Mouse (Mus musculus) adrenal gland, postnatal 25 days (tissue): Measurements from ENCODE around the gene Cib4. TPM values are rescaled to one million over a fixed set of nuclear protein-coding genes. Genes with fewer than 3 reads are reported as not detected.

Source experiments
- DNase-seq: peaks from one replicate; pipeline ENCODE4 v3.0.0; 2021; ENCODE audit warnings: mixed read lengths
- total RNA-seq: library from RNA; stranded (reverse); gene quantifications from 2 replicates; pipeline ENCODE4 v1.2.3, GENCODE M21; 2021

The Cib4 gene
- total RNA-seq, 1 experiment from 2014 or later, result 2.2 TPM

DNA sequence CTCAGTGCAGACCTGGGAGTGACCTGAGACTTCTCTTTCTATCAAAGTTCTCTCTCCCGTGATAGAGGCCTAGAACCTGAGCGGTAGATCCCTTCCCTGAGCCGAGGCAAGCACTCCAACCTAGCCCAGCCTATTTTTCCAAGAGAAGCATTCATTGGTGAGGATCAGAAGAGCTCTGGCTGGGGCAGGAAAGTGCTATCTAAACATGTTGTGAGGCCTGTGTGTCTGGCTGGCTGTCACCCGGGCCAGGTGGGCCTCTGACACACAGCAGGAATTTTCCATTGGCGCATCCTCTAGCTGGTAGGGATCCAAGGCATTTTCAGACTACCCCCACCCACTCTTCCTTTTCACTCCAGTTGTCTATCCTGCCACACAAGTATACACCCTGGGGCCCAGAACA, 26.2 kb upstream of the Cib4 start:
- no peak for DNase-seq

DNA sequence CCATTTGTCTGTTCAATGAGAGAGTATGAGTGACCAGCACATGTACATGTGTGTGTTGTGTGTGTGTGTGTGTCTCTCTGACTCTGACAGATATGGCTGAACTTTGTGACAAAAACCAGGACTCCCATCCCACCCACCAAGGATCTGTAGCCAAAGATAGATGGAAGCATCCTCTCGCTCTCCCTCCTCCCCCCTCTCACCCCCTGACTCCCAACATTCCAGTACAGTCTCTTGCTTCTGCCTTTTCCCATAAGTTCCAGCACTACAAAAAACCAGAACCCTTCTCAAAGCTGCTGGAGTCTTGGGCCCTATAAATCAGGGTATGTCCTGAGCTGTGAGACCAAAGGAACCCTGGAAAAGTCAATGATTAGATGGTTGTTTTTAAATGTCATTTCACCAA, 22.8 kb upstream of the Cib4 start:
- no peak for DNase-seq

DNA sequence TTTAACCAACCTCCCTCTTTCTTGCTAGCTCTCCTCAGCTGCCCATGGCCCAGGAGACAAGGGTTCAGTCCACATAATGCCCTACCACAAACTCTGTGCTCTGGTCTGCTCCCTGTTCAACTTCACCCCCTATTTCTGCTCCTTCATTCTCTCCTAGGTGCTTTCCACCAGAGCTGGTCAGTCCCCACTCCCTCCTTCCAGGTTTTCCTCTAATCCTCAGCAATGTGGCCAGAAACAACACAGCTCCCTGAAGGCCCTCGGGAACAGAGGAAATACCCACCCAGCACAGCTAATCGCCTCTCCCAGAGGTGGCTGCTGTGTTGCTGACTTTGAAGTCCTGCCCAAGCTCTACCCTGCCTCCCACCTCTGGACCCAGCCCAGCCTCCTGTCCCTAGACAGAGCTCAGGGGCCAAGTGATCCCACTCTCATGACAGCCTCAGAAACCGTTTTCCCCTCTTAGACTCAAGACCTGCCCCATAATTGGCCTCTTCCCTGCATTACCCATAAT, 14.4 kb upstream of the Cib4 start:
- no peak for DNase-seq

DNA sequence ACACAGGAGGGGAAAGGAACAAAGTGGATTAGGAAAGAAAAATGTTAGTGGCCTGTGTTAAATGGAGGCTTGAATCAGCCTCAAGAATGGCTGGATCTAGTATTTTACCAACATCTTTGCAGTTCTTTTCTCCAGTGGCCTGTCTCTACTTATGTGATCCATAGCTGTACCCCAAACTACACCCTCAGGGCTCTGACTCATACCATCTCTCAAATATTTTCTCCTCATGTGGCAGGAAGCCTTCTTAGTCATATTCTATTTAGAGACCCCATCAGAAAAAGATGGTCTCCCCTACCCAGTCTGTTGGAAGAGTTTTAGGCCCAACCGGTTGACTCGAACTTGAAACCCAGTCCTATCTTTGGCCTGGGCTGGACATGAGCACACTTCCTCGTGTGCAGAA, 13.8 kb upstream of the Cib4 start:
- no peak for DNase-seq

DNA sequence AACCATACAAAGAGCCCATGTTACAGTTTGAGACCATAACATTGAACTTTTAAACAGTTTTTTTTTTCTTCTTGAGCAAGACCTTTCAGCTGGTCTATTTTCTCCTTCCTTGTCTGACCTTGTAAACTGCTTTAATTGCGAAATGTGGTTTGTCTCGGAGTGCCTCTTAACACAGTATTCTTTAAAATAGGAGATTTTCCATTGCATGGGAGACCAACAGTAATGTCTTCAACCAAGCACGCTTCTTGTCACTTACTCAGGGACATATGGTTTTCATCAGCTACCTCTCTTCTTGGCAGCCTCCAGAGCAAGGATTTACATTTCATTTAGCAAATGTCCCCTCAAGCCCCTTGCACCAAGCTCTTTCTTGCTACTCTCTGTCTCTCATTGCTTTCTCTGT, 10.6 kb upstream of the Cib4 start:
- DNase-seq, result no peak

DNA sequence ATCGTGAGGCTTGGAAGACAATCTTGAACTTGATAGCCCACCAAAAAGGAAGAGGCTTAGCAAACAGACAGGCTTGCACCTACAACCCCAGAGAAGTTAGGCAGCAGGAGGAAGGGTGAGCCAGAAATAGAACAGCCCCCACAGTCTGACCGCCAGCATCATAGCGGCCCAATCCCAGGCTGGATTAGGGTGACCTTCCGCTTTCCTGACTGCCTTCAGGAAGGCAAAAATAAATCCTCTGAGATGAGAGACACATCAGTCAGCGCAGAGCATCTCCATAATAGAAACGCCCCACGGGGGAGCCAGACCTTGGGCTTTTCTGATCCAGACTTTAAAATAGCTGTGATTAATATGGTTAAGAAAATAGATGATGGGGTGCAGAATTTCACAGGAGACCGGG, 9.3 kb upstream of the Cib4 start:
- peak; percentile 58 for DNase-seq

DNA sequence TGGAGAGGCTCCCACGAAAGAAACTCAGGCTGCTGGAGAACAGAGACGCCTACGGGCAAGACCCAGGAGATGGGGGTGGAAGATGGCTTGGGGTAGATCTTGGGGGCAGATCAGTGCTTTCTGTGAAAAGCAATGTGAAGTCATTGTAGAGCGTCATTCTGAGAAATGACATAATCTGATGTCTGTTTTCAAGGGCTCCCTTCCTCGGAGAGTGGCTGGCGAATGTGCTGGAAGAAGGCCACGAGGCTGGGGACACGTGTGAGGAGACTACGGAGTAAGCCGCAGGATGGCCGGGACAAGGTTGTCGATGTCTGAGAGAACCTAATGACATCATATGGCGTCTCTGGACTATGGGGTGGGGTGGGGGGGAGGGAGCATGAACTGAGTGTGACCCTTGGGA, 8.3 kb upstream of the Cib4 start:
- peak; percentile 60 for DNase-seq

DNA sequence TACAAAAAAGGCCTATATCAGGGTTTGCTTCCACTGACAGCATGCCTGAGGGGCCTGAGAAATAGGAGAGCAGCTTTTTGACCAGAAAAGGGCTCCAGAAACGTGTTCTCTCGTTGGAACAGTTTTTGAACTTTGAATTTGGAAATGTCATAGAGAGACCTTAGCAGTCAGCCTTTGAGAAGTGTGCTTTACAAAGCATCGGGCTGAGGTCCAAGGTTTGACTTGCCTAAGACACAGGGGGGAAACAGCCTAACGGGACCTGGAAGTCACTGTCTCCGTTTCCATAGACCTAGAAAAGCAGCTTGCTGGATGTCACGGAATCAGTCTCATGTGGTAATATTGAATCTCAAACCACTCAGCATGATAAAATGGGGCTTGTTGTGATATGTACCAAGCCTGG, 6.4 kb upstream of the Cib4 start:
- no peak for DNase-seq

DNA sequence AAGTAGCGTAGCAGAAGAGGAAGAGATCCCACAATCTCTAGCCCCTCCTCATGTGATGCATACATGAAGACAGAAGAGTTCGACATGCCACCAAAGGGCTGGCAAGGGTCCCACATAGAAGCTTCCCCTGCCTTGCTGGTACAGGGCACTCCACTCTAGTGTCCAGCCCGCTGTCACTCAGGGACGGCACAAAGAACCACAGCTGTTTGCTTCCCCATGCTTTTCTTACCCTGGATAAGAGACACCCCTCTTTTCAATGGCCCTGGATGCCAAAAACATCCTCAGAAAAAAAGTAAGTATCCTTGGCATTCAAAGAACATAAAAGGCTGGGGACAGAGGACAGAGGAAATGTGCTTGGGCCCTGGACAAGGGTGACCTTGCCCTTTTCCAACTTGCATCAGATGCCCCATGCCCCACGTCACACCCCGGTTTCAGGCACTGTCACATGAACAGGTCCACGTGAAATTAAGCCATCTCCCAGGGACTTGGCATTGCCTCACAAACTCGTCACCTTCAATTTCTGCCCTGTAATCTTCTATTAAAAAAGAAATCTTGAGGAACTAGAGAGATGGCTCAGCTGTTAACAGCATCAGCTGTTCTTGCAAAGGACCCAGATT, 5.5 kb upstream of the Cib4 start:
- peak; percentile 80 for DNase-seq

DNA sequence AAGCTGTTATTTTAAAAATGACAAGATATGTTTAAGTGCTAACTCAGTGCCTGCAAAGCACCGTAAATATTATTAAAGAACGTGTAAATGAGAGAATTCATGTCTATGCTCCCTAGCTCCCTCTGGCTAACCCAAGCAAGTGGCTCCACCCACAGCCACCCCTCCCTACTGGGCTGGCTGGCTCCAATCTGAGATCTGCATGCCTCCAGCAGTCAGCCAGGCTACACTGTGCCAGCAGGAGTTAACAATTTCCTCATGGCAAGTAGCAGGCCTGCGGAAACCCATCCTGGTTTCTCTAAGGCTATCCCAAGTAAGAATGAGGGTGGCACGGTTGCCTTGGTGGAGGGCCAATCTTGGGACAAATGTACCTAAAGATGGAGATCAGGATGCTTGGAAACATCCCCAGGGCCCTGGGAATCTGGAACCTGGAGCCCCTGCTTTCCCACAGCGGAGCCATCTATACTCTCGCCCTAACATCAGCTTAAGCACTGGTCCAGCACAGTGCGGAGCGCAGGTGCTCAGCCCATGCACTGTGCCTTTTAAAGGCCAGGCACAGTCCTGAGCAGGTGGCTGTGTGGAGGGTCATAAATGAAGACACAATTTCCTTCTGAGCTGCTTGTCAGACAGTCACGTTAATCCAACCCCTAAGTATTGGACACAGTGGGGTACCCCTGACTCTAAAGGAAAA, 4.8 kb upstream of the Cib4 start:
- peak; percentile 77 for DNase-seq

DNA sequence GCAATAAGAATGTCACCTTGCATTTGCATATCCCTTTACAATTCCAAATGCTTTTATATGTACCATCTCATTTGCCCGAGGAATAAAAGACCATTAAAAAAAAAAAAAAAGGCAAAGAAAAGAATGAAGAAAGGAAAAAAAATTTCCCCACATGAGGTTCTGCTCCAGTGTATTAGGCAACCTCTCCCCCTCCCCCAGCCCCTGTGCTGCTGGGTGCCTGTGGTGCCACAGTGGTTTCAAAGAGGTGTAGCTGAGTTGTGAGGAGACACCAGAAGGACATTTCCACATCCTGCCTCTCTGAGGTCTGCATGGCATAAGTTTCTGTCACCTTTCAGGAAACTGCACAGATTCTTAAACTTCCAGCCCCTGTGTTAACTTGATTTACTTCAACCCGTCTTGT, 3.0 kb upstream of the Cib4 start:
- no peak for DNase-seq

DNA sequence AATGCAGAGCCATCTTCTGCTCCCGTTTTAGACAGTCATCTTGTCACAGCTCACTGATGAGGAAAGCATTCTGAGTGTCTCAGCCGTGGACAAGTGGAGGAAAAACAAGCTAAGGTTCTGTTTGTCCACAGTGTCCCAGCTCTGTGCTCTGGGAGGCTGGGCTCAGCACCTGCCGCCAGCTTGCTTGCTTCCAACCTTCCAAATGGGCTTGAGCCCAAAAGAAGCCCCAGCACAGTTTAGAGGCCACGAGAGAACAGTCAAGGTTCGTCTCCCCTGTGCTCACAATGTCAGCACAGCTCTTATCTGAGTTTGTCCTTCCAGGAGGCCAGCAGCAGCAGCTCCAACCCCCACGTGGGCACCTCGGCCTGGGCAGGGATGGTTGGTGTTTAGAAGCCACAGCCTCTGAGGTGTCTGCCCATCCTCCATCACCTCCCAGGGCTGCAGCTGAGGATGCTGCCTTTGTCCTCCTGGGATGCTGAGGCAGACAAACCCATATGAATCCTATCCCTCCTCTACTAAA, 9.5 kb downstream of the Cib4 start:
- peak; percentile 50 for DNase-seq

DNA sequence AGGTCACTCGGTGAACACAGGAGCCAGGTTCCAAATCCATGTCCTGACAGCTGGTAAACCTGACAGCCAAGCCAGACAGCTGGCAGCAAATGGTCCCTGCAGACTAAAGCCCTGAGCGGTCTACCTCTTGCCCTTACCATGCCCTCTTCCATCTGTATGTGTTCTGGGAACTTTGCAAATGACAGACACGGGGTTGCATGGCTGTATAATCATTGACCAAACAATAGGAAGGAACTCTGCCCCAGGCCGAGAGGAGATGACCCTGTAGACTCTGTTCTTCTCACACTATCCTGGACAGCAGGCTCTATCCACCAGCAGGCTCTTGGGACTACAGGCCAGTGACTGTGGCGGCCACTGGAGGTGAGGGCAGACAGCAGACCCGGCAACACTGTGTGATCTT, 11.0 kb downstream of the Cib4 start:
- DNase-seq, result no peak

DNA sequence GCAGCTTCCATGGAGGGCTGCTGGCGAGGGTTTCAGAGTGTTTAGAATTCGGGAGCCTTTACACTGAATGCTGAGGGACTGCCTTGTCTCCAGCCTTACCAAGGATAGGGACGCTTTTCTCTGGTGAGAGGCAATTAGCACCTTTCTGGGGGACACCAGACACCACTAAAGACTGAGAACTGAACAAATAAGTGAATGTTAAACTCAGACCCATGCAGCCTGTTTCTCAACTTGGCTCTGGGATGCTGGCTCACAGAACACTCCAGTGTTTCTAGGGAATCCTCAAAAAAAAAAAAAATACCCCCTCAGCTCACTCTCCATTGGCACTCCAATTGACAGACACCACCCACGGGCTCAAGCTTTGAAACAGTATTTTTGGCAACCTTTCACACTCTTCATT, 16.7 kb downstream of the Cib4 start:
- no peak for DNase-seq

DNA sequence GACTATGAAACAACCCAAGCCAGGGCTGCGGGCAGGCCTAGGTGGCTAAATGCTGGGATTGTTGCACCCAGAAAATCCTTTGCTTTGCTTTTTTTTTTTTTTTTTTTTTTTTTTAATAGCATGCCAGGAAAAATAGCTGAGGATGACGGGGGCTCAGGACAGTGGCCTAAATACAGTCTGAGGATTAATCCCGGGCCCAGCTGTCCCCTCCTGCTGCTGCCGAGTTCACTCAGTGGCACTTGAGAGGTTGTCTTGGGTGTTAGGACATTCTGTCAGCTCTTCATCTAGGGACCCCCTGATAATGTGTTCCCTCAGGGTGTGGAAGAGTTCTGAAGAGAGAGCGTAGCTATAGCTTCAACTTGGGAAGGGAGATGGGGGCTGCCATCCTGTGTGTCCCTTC, 18.5 kb downstream of the Cib4 start:
- no peak for DNase-seq

DNA sequence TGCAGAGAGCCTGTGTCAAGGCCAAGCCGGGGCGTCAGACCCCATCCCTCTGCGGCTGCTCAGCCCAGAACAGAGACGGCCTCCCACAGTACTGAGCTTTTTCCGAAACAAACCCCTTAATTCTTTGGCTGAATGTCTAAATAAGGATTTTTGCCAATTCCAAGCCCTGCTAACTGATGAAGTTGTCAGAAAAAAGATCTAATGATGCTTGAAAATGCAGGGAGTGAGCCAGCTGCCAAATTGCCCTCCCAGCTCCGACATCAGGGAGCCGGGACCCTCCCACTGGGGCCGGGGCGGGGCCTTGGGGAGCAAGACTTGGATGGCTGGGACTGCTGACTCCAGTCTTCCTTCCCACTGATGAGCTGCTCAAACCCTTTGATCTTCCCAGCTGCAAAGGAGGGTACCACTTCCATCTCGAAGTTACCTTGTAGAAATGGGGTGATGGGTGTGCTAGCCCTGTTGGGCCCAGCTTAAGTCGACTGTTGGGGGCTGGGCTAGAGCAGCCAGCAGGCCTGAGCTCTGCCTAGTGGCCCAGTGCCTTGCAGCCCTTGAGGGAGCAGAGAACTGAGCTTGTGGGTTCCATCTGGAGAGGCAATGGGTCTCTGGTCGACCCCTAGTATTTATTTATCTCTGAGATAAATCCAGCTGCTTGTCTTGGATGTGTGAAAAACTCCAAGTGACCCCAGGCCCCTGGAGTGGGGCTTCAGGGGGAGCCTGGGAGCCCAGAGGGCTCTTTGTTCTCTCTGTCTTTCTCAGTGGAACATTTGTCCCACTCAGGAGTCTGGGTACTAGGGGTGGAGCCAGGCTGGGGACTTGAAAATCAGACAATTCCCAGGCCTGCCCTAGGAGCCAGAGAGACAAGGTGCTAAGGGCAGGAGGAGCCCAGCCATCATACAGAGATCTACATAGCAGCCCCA, 19.5 kb downstream of the Cib4 start:
- no peak for DNase-seq

DNA sequence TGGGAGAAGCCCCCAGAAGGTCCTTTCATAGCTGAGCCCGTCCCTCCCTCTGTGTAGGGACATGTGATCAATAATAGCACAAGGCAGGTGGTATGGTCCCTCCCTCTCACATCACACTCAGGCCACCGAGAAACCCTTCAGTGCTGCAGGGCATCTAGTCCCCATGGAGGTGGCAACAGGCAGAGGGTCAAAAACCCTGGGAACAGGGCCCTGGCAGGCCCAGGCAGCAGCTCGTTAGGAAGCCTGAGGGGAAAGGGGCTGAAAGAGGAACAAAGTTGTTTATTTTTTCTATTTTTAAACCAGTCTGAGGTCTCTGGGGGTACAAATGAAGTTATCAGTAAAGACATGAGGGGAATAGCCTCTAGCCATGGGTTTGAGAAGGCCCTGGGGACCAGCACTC, 21.4 kb downstream of the Cib4 start:
- DNase-seq, result no peak

DNA sequence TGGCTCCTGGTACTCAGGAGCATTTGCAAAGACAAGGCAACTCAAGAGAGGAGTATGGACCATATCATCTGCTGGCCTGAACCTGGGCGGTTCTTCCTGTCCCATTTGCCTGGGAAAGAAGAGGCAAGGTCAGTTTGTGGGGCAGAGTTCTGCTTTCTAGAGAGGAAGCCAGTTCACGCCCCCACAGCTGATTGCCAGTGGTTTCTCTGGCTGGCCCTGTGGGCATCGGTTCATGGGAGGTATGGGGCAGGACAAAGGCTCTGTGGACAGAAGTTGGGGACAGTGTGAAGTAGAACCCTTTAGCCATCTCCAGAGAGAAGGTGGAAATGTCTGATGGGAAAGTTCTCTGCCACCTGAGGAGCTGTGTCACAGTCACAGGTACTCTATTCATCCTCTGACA, 22.5 kb downstream of the Cib4 start:
- DNase-seq, result no peak

DNA sequence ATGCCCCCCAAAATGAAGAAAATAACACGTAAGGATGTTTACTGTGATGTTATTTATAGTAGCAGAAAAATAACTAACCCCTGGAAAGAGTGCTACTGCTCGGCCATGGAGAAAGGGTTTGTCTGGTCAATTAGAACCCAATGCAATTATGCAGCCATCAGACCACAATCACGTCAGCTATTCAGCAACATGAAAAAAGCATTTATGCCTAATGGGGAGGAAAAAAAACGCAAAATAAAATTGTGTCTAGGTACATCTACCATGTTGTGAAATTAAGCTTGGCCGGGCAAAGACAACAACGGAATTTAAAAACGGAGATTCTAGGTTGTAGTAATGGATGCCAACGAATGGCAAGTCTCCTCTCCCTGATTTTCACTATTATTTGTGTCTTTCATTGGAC, 23.2 kb downstream of the Cib4 start:
- DNase-seq, result no peak

DNA sequence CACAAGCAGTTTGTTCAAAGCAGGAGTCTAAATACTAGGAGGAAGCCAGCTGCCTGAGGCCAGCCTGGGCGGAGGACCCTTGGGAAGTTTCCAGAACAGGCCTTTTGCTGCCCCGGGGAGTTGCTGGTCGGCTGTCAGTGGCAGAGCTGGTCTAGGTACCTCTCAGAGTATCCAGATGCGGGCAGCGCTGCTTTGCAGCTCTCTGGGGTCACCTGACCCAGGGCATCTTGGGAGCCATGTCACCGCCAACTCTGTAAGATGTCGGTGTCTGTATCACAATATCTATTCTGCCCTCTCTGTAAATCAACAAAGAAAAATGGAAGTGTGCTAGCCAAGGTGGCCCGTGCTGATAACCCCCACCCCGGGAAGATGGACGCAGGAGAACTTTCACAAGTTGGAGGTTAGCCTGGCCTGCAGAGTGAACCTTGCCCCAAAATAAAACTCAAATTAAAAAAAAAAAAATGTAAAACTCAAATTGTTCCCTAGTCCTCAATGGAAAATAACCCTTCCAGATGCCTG, 25.4 kb downstream of the Cib4 start:
- peak; percentile 56 for DNase-seq

DNA sequence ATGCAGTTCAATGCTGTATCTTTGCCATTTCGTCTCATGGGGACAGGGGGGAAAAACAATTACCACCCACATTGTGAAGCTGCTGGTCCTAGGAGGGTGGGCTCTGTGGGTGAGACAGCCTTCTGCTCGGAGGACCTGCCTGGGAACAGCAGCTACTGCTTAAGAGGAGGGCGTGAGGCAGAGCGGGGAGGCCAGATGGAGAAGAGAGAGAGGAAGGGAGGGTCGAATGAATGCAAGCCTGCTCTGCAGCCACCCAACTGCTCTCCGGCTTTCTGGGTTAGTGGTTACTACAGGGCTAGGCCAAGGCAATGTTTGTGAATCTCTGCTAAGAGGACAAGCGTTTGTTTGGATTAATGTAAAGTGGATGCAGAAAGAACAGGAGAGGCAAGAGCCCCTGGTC, 26.1 kb downstream of the Cib4 start:
- DNase-seq, result no peak

DNA sequence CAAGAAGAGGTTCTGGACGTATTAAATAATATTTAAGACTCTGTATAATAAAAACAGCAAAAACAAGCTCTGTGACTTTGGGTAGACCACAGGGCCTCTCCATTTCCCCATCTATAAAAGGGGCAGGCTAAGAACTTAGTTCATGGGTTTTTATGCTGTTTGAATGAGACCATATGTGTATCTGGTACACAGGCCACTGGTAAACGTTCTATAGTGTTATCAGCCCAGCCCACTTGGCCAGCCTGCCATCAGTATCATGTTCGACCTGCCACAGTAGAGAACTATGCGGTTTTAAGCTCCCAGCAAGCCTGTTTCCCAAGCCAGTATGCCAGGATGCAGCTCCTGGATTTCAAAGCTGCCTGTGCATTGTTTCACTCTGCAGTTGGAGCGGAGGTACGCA, 27.1 kb downstream of the Cib4 start:
- no peak for DNase-seq

DNA sequence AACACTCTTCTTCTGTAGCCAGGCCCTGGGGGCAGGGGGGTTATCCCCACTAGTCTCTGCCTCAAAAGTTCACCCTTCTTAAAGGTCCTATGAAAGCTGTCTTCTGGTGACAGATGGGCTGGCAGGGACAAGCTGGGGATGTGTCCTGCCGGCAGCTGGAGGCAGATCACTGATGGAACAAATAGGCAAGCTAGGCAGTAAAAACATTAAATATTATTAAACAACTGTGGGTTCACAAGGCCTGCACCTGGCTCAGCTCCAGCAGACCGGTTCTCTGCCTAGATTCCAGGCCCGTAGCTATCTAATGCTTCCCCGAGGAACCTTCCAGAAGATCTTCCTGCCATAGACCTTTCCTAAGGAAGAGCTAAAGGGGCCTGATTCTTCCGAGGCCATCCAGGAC, 27.5 kb downstream of the Cib4 start:
- DNase-seq, result peak; percentile 52
